Mouse (Mus musculus): ENCODE results near the gene Crisp1. TPM values are rescaled to one million over a fixed set of nuclear protein-coding genes. Genes with fewer than 3 reads are reported as not detected.

Crisp1 gene
- polyA plus RNA-seq (2017; shearing (Covaris generic)): not detected

- no peak for ATAC-seq
These were observed at the start of gene Crisp1 for GRCm38 (mm10) chr17:40319062-40319461. TSS of gene Crisp1 (minus strand) at chr17:40319207.

DNA sequence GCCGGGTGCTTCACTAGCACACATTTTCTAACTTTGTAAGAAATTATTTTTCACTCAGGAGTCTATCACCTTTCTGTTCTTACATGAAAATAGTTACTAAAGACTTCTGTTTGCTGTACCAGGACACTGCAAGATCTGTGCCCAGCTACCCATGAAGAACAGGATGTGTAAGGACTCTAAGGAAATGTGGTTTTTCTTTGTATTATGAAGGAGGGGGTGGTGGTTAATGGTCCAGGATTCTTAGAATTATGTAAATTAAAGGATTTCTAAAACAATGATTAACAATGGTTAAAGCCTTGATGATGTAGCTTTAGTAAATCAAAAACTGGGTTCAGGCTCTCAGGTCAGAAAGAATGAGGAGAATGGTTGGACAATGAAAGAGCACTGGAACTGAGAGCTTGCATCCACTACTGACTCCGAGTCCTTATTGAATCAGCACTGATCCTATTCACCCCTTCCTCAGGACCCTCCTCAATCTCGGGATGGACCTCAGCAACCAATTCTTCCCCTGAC lies 23.5 kb upstream of the Crisp1 start:
- ATAC-seq: no peak

GRCm38 (mm10) chr17:40285435-40285834 lies 33.6 kb downstream of the Crisp1 start:
- no peak for ATAC-seq

DNA sequence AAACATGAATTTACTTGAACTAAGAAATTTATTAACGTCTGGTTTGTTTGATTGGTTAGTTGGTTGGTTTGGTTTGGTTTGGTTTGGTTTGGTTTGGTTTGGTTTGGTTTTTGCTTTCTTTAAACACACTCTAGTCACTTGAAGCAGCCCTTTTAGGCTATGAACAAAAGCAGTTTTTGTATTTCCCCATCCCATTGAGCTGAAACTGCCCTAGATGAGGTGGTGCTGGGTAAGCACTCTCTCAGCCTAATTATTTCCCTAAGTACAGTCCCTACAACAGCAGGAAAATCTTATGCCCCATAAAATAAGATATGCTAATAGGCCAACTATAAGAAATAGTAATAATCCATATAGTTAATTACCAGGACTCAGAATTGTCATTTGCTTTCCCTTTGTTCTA lies 43.5 kb downstream of the Crisp1 start:
- ATAC-seq: no peak

GRCm38 (mm10) chr17:40274906-40275470 lies 44.0 kb downstream of the Crisp1 start:
- ATAC-seq: no peak

DNA sequence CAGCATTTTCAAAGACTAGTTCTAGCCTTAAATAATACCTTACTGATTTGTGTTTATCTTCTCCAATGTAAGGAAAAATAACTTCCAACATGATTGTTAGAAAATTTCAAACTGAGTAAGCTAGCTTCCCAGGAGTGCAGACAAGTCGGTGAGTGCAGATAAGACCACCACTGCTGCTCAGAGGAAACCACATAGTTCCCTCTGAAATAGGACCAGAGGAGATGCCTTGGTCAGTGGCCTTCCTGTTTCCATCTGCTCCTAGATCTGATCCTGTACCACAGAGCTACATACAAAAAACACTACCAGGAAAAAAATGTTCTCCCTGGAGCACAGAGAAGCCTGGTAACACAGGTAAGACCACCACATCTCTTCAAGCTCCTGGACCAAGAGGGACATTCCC lies 66.5 kb downstream of the Crisp1 start:
- no peak for ATAC-seq

Other genes starting within 250 kb of the Crisp1 start
- gene AC192777.2, start 223.8 kb downstream of the Crisp1 start, polyA plus RNA-seq (2017; shearing (Covaris generic)): not detected
- gene Pgk2, start 110.6 kb downstream of the Crisp1 start, polyA plus RNA-seq (2017; shearing (Covaris generic)): not detected
- not detected for gene Crisp3, start 76.9 kb downstream of the Crisp1 start, polyA plus RNA-seq (2017; shearing (Covaris generic))
- not detected for gene Esp8, start 200.8 kb upstream of the Crisp1 start, polyA plus RNA-seq (2017; shearing (Covaris generic))
- gene Esp6, start 242.3 kb upstream of the Crisp1 start, polyA plus RNA-seq (2017; shearing (Covaris generic)): not detected

All from CD4-positive, CD25-positive, alpha-beta regulatory T cell, adult 4 months (primary cell).